In the genomic region with DNA sequence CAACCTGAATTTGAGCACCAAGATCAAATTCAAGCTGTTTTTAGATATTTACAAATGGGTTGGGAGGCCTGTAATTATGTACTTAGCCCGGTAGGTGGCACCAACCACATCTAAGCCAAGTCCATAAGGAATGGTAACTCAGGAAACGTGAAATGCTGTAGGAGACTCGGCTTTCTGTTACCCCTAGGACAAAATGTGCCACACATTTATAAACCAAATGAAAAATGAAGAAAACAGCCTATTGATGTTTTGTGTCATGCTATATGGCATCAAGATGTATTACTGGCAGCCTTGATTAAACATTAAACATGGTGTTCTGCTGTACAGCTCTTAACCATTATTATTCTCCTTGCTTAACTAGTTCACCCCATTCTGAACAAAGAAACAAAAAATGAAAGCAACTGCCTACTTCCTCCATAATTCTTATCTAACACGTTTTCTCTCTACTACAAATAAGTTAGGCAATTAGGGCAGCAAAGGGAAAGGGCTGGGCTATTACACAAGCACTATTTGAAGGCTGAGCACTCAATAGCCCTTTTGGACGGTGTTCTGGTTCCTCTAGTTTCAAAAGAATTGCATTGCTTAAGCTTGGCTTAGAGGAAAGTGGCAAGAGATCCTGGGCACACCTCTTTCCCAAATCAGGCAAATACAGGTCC, we compare ENCODE assay signal across 8 mouse cellular contexts. TPM values are rescaled to one million over a fixed set of nuclear protein-coding genes. Genes with fewer than 3 reads are reported as not detected.
DNase-seq lines count a peak whose midpoint lies in the region; ATAC-seq and TF ChIP-seq lines count a peak whose summit lies in the region.

No protein-coding gene starts in this region.

- no peaks in the 10 kb centered on the region for H3K4me1 ChIP-seq in intestine, embryonic 15.5 days (replicated peaks)
- H3K4me1 ChIP-seq in limb, embryonic 10.5 days, result peaks cover 12% of the 10 kb centered on the region; the same call in 1 of the 2 replicates
- H3K4me1 ChIP-seq in midbrain, embryonic 13.5 days (replicated peaks), result 0 out of 2 replicates have a peak, but pooled peaks cover 3% of the 10 kb centered on the region
- no peaks in the 10 kb centered on the region for H3K4me1 ChIP-seq in spleen, adult 2 months (ENCODE audit: control insufficient read depth, insufficient read depth, insufficient read length)

- peak; percentile 79 for ATAC-seq in intestine, embryonic 15.5 days
- peak; percentile 68; the same call in 1 of the 2 replicates for ATAC-seq in midbrain, embryonic 13.5 days

- H3K9ac ChIP-seq in intestine, embryonic 15.5 days, result no peak overlapping the region
- no peak overlapping the region for H3K9ac ChIP-seq in midbrain, embryonic 13.5 days (replicated peaks)

- 9% methylated on average over 5 of the region's 5 CpGs for WGBS in intestine, embryonic 15.5 days
- WGBS in limb, embryonic 10.5 days, result 13% methylated on average over 5 of the region's 5 CpGs
- 11% methylated on average over 5 of the region's 5 CpGs for WGBS in midbrain, embryonic 13.5 days
- WGBS in spleen, adult 2 months, result 6% methylated on average over 5 of the region's 5 CpGs

- no peak for TF ChIP-seq POLR2A in spleen, adult 2 months (IDR thresholded peaks at IDR 0.05; ENCODE audit: low read depth, low read length)

- 0 out of 2 replicates have a peak overlapping the region, but pooled peaks have one; percentile 10 for H3K4me3 ChIP-seq in intestine, embryonic 15.5 days (replicated peaks)
- no peak overlapping the region for H3K4me3 ChIP-seq in limb, embryonic 10.5 days
- no peak overlapping the region for H3K4me3 ChIP-seq in midbrain, embryonic 13.5 days (replicated peaks)
- no peak overlapping the region for H3K4me3 ChIP-seq in spleen, adult 2 months (ENCODE audit: extremely low read depth, insufficient read depth, insufficient read length)

- no peak overlapping the region for H3K27ac ChIP-seq in intestine, embryonic 15.5 days
- no peak overlapping the region for H3K27ac ChIP-seq in limb, embryonic 10.5 days
- H3K27ac ChIP-seq in midbrain, embryonic 13.5 days, result no peak overlapping the region
- H3K27ac ChIP-seq in spleen, adult 2 months (ENCODE audit: insufficient read depth, low read length), result no peak overlapping the region

- H3K36me3 ChIP-seq in intestine, embryonic 15.5 days, result no peaks in the 10 kb centered on the region
- H3K36me3 ChIP-seq in limb, embryonic 10.5 days, result no peaks in the 10 kb centered on the region
- H3K36me3 ChIP-seq in midbrain, embryonic 13.5 days, result no peaks in the 10 kb centered on the region
- H3K36me3 ChIP-seq in spleen, adult 2 months (ENCODE audit: control insufficient read depth, insufficient read depth, low read length), result no peaks in the 10 kb centered on the region

- TF ChIP-seq CTCF in spleen, adult 2 months (IDR thresholded peaks at IDR 0.05; ENCODE audit: extremely low read depth, insufficient read depth, insufficient read length, insufficient replicate concordance), result no peak

- no peaks in the 10 kb centered on the region for H3K27me3 ChIP-seq in intestine, embryonic 15.5 days (replicated peaks)
- H3K27me3 ChIP-seq in limb, embryonic 10.5 days (ENCODE audit: low read depth, poor library complexity, severe bottlenecking), result no peaks in the 10 kb centered on the region
- H3K27me3 ChIP-seq in midbrain, embryonic 13.5 days, result no peaks in the 10 kb centered on the region
- H3K27me3 ChIP-seq in spleen, adult 2 months (ENCODE audit: control insufficient read depth, insufficient read depth, low read length), result no peaks in the 10 kb centered on the region

- intact Hi-C loops in gastrocnemius, postnatal 14 days (cut with DNase I; ENCODE audit: low total_unique reads), result no loop called here

- H3K9me3 ChIP-seq in intestine, embryonic 15.5 days, result no peaks in the 10 kb centered on the region
- H3K9me3 ChIP-seq in limb, embryonic 10.5 days (replicated peaks), result no peaks in the 10 kb centered on the region
- no peaks in the 10 kb centered on the region for H3K9me3 ChIP-seq in midbrain, embryonic 13.5 days

- DNase-seq in urinary bladder, adult 18-20 months (ENCODE audit: low spot score in 2 of 2), result peak; percentile 5
- DNase-seq in urinary bladder, postnatal 10 days (ENCODE audit: low spot score), result no peak
- DNase-seq in cerebellum, postnatal 25 days, result peak; percentile 51 to 74
- peak; percentile 20 for DNase-seq in gastrocnemius, postnatal 14 days
- peak; percentile 35 for DNase-seq in limb, embryonic 10.5 days (ENCODE audit: low spot score)
- DNase-seq in spleen, adult 2 months (ENCODE audit: low read depth in 1 of 2, low spot score in 2 of 2), result peak; percentile 23 to 37

- peak overlapping the region; percentile 44 for H3K4me2 ChIP-seq in intestine, embryonic 15.5 days (replicated peaks)
- no peak overlapping the region for H3K4me2 ChIP-seq in midbrain, embryonic 13.5 days (replicated peaks)

RNA-seq across cellular contexts. Expression of a gene that starts 12.0 kb away (rescaled TPM):
- not detected for total RNA-seq in gastrocnemius, postnatal 14 days (2021)
- not detected in 2 replicates for polyA plus RNA-seq in intestine, embryonic 15.5 days (2015; fragmentation: Nextera tagmentation; extraction: Ambion mirVana)
- polyA plus RNA-seq in limb, embryonic 10.5 days (2016; fragmentation: Nextera tagmentation; extraction: Ambion mirVana), result not detected in 2 replicates
- not detected in 2 replicates for polyA plus RNA-seq in midbrain, embryonic 13.5 days (2015; fragmentation: Nextera tagmentation; extraction: Ambion mirVana)
- not detected in 2 replicates for polyA plus RNA-seq in spleen, adult 2 months (2012; rRNA removed)

RNA-seq across cellular contexts. Expression of a gene that starts 20.1 kb away (rescaled TPM):
- 10 to 100 TPM; 26.2 to 26.5 TPM for total RNA-seq in gastrocnemius, postnatal 14 days (2021)
- polyA plus RNA-seq in intestine, embryonic 15.5 days (2015; fragmentation: Nextera tagmentation; extraction: Ambion mirVana), result 15.3 and 18.6 TPM in 2 replicates
- polyA plus RNA-seq in limb, embryonic 10.5 days (2016; fragmentation: Nextera tagmentation; extraction: Ambion mirVana), result 9.8 and 10.8 TPM in 2 replicates
- polyA plus RNA-seq in midbrain, embryonic 13.5 days (2015; fragmentation: Nextera tagmentation; extraction: Ambion mirVana), result 35.9 and 38.2 TPM in 2 replicates
- 4.3 and 5.0 TPM in 2 replicates for polyA plus RNA-seq in spleen, adult 2 months (2012; rRNA removed)
